Mouse (Mus musculus): ENCODE results near the gene Chd6. TPM values are rescaled to one million over a fixed set of nuclear protein-coding genes. Genes with fewer than 3 reads are reported as not detected.

Gene Chd6
- polyA plus RNA-seq, 1 experiment from 2014 or later = 31.2 TPM

GRCm38 (mm10) chr2:161012577-161013251 lies 96.2 kb downstream of the Chd6 start:
- no peak for ATAC-seq (replicated peaks; ENCODE audit: low FRiP score)

DNA sequence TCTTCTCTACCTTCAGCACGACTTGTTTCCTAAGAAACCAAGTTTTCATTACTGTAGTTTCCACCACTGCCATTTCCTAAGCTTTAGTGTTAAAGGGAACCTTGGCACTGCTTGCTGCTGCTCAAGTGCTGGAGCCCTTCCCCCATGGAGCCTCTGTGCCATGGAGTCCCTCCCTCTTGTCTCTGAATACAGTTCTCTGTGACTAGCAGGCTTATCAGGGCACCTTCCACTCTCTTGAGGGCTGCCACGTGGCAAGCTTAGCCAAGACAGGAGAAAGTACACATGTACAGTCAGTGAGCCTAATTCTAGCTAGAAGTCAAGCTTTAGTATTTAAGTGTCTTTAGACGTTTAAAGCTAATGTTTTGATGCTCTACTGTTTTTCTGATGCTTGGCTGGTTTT lies 104.5 kb downstream of the Chd6 start:
- no peaks in the 10 kb centered on the region for H3K9me3 ChIP-seq (replicated peaks)
- no peak for ATAC-seq (replicated peaks; ENCODE audit: low FRiP score)
- no peak overlapping the region for H3K4me2 ChIP-seq
- no peaks in the 10 kb centered on the region for H3K27me3 ChIP-seq
- no peaks in the 10 kb centered on the region for H3K4me1 ChIP-seq
- H3K27ac ChIP-seq = no peak overlapping the region
- no peak overlapping the region for H3K9ac ChIP-seq
- 85% methylated on average over 3 of the region's 3 CpGs for WGBS
- peaks cover 64% of the 10 kb centered on the region for H3K36me3 ChIP-seq
- H3K4me3 ChIP-seq (replicated peaks) = no peak overlapping the region

More at GRCm38 (mm10) chr2:161012577-161013251, 96.2 kb downstream of the Chd6 start:
- Histone ChIP-seq H3K27me3 (no peaks in the 10 kb centered on the region), H3K27ac (no peak overlapping the region), H3K4me1 (no peaks in the 10 kb centered on the region), H3K4me3 (replicated peaks) (no peak overlapping the region), H3K4me2 (no peak overlapping the region), H3K9me3 (replicated peaks) (no peaks in the 10 kb centered on the region), H3K36me3 (peaks cover 94% of the 10 kb centered on the region), H3K9ac (no peak overlapping the region)
- WGBS = 86% methylated on average over 16 of the region's 16 CpGs

DNA sequence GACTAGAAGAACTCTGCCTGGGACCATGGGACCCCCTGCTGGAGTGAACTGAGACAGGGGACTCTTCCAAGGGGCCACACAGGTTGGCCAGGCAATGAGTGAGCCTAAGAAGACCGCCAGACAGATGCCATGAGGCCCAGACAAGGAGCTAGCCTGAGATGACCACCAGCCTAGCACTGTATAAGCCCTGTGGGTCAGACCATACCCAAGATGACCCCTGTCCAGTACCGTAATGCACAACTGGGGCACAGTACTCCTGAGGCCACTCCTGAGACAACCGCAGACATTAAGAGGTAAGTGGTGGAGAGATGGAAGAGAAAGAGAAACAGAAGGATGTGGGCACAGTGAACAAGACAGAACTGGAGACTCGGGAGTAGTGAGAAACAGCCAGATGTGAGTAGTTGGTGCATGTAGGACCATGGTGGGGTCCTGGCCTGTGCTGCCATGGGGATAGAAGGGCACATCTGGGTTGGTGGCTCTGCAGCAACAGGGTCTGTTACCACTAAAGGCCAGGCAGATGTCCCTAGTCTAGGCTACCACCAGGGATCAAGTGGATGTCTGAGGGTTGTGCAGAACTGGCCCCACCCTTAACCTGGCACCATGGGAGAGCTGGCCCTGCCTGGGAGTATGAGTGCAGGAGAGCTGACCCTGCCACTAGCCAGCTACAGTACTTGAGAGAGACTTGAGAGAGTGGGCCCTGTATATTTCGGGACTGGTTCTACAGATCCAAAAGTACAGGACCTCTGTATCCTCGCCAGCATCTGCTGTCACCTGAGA lies 111.7 kb downstream of the Chd6 start:
- Histone ChIP-seq H3K9me3 (replicated peaks) (no peaks in the 10 kb centered on the region), H3K4me2 (no peak overlapping the region), H3K9ac (no peak overlapping the region), H3K4me1 (no peaks in the 10 kb centered on the region), H3K4me3 (replicated peaks) (no peak overlapping the region), H3K36me3 (peaks cover 42% of the 10 kb centered on the region), H3K27me3 (no peaks in the 10 kb centered on the region), H3K27ac (no peak overlapping the region)
- ATAC-seq (replicated peaks; ENCODE audit: low FRiP score) = no peak
- 91% methylated on average over 6 of the region's 6 CpGs for WGBS

DNA sequence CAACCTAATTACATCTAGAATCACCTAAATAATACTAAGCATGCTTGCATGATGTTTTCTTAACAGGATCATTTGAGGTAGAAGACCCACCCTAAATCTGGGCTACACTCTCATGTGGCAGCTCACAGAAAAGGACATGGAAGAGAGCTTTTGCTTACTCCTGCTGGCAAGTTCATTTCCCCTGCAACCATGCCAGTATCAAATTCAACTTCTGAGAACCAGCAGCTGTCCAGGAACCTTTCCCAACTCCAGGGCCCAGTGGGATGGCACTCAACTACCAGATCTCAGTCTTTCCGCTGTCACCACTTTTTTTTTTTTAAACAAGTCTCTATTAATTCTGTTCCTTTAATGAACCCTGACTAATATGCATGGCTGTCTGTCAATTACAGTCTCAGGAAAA lies 114.7 kb downstream of the Chd6 start:
- H3K4me3 ChIP-seq (replicated peaks) = no peak overlapping the region
- H3K9ac ChIP-seq = no peak overlapping the region
- H3K9me3 ChIP-seq (replicated peaks) = no peaks in the 10 kb centered on the region
- WGBS = 82% methylated on average over 1 of the region's 1 CpGs
- H3K27ac ChIP-seq = no peak overlapping the region
- ATAC-seq (replicated peaks; ENCODE audit: low FRiP score) = no peak
- no peaks in the 10 kb centered on the region for H3K4me1 ChIP-seq
- no peak overlapping the region for H3K4me2 ChIP-seq
- H3K36me3 ChIP-seq = peaks cover 58% of the 10 kb centered on the region
- H3K27me3 ChIP-seq = no peaks in the 10 kb centered on the region

DNA sequence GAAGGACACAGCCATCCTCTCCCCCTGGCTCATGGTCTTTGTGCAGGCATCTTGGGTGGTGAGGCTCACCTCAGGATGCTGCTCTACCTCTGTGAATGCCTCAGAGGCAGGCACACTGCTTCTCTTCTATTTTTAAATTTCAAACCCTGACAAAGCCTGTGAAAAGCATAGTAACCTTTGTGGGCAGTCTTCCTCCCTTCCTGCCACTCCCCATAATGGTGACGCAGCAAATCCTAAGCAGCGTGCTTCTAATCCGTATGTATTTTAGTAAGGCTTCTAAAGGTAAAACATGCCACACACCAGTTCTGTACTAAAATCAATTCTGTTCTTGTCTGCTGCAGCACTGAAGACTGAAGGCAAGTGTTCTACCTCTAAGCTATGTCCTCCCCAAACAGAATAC lies 116.4 kb downstream of the Chd6 start:
- Histone ChIP-seq H3K4me1 (no peaks in the 10 kb centered on the region), H3K36me3 (peaks cover 67% of the 10 kb centered on the region), H3K9ac (no peak overlapping the region), H3K27me3 (no peaks in the 10 kb centered on the region), H3K4me3 (replicated peaks) (no peak overlapping the region), H3K4me2 (no peak overlapping the region), H3K27ac (no peak overlapping the region), H3K9me3 (replicated peaks) (no peaks in the 10 kb centered on the region)
- 92% methylated on average over 3 of the region's 3 CpGs for WGBS
- ATAC-seq (replicated peaks; ENCODE audit: low FRiP score) = no peak

DNA sequence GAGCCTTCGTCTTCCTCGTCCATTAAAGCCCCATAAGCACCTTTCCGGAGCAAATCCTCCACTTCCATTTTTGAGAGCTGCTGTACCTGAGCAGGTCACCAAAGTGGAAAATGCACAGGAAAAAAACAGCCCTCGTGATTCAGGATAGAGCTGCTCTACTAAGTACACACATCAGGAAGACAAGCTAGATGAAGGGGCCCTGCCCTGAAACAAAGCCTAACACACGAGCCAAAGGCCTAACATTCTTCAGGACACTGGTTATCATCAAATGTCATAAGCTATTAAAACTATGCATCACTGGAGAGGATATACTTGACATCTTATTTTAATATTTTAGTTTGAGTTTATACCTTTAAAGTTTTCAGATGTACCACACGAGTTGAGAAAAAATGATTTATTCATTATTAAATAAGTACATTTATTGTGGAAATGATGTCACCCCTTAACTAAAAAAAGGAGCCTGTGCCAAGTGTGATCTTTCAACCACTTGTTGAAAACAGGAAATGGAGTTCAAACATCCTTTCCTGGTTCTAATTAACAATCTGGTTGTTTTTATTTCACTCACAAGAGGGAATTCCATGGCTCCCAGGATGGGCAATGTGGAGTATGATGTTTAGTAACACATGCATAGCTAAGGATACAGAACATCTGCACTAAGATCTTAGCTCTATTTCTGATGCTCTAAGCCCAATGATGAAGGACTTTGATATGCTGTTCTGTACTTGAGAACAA lies 118.4 kb downstream of the Chd6 start:
- Histone ChIP-seq H3K9ac (no peak overlapping the region), H3K4me3 (replicated peaks) (no peak overlapping the region), H3K9me3 (replicated peaks) (no peaks in the 10 kb centered on the region), H3K27ac (no peak overlapping the region), H3K27me3 (no peaks in the 10 kb centered on the region), H3K4me2 (no peak overlapping the region), H3K36me3 (peaks cover 68% of the 10 kb centered on the region), H3K4me1 (no peaks in the 10 kb centered on the region)
- 72% methylated on average over 6 of the region's 6 CpGs for WGBS
- ATAC-seq (replicated peaks; ENCODE audit: low FRiP score) = no peak

DNA sequence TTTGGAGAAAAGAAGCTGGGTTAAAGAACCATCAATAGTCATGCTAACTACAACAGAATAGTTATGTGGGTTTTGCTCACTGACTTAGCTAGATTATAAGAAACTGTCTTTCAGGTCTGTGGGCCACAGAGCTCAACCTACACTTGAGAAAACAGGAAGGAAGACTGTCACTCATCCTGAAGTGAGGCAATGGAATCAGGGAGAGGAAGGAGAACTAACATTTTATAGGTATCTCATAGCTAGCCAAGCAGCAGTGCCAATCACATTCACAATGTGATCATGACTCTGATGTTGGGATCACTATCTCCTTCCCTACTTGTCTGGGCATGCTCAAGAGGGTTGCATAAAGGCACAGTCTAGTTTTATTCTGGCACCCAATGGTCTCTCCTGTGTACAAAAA lies 121.4 kb downstream of the Chd6 start:
- no peak overlapping the region for H3K27ac ChIP-seq
- no peaks in the 10 kb centered on the region for H3K4me1 ChIP-seq
- no peak overlapping the region for H3K4me2 ChIP-seq
- no peak overlapping the region for H3K9ac ChIP-seq
- ATAC-seq (replicated peaks; ENCODE audit: low FRiP score) = no peak
- H3K36me3 ChIP-seq = peaks cover 89% of the 10 kb centered on the region
- H3K4me3 ChIP-seq (replicated peaks) = no peak overlapping the region
- H3K27me3 ChIP-seq = no peaks in the 10 kb centered on the region
- H3K9me3 ChIP-seq (replicated peaks) = no peaks in the 10 kb centered on the region

DNA sequence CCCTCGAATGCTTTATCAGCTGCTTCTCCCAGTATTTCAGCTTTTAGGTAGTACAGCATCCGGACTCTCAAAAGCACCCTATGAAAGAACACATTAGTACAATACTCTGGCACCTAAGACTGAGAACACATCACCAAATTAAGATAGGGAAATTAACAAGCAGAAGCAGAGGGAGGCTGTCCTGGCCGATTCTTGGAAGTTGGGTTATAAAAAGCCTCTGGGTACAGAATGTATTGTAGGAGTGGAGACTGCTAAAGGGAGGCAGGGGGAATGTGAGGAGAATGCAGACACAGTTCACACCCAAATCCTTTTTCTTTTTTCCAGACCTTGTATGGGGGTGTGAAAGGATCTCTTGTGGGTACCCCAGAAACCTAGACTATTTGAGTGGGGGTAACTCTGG lies 126.2 kb downstream of the Chd6 start:
- Histone ChIP-seq H3K4me1 (no peaks in the 10 kb centered on the region), H3K9me3 (replicated peaks) (no peaks in the 10 kb centered on the region), H3K36me3 (peaks cover 89% of the 10 kb centered on the region), H3K27ac (no peak overlapping the region), H3K4me2 (no peak overlapping the region), H3K4me3 (replicated peaks) (no peak overlapping the region), H3K9ac (no peak overlapping the region), H3K27me3 (no peaks in the 10 kb centered on the region)
- no peak for ATAC-seq (replicated peaks; ENCODE audit: low FRiP score)
- WGBS = 78% methylated on average over 3 of the region's 3 CpGs

- WGBS = 91% methylated on average over 6 of the region's 6 CpGs
- H3K4me3 ChIP-seq (replicated peaks) = no peak overlapping the region
- H3K4me1 ChIP-seq = no peaks in the 10 kb centered on the region
- peaks cover 89% of the 10 kb centered on the region for H3K36me3 ChIP-seq
- H3K9ac ChIP-seq = no peak overlapping the region
- no peaks in the 10 kb centered on the region for H3K9me3 ChIP-seq (replicated peaks)
- H3K27ac ChIP-seq = no peak overlapping the region
- no peaks in the 10 kb centered on the region for H3K27me3 ChIP-seq
- no peak for ATAC-seq (replicated peaks; ENCODE audit: low FRiP score)
- H3K4me2 ChIP-seq = no peak overlapping the region
These were observed 127.1 kb downstream of the Chd6 start for GRCm38 (mm10) chr2:160981791-160982190.

- no peak overlapping the region for H3K4me3 ChIP-seq (replicated peaks)
- ATAC-seq (replicated peaks; ENCODE audit: low FRiP score) = no peak
- peaks cover 96% of the 10 kb centered on the region for H3K36me3 ChIP-seq
- WGBS = 92% methylated on average over 1 of the region's 1 CpGs
- H3K4me1 ChIP-seq = no peaks in the 10 kb centered on the region
- no peak overlapping the region for H3K9ac ChIP-seq
- no peak overlapping the region for H3K4me2 ChIP-seq
- no peak overlapping the region for H3K27ac ChIP-seq
- H3K9me3 ChIP-seq (replicated peaks) = no peaks in the 10 kb centered on the region
- H3K27me3 ChIP-seq = no peaks in the 10 kb centered on the region
These were observed 130.2 kb downstream of the Chd6 start for GRCm38 (mm10) chr2:160978651-160979050.

- Histone ChIP-seq H3K9me3 (replicated peaks) (no peaks in the 10 kb centered on the region), H3K27ac (no peak overlapping the region), H3K4me1 (no peaks in the 10 kb centered on the region), H3K27me3 (no peaks in the 10 kb centered on the region), H3K9ac (no peak overlapping the region), H3K36me3 (peaks cover 96% of the 10 kb centered on the region), H3K4me3 (replicated peaks) (no peak overlapping the region), H3K4me2 (no peak overlapping the region)
- WGBS = 75% methylated on average over 1 of the region's 1 CpGs
- ATAC-seq (replicated peaks; ENCODE audit: low FRiP score) = no peak
These were observed 131.6 kb downstream of the Chd6 start for GRCm38 (mm10) chr2:160977248-160977647.

- Histone ChIP-seq H3K4me2 (no peak overlapping the region), H3K4me3 (replicated peaks) (no peak overlapping the region), H3K9ac (no peak overlapping the region), H3K9me3 (replicated peaks) (no peaks in the 10 kb centered on the region), H3K4me1 (no peaks in the 10 kb centered on the region), H3K27me3 (no peaks in the 10 kb centered on the region), H3K36me3 (peaks cover 96% of the 10 kb centered on the region), H3K27ac (no peak overlapping the region)
- 83% methylated on average over 5 of the region's 5 CpGs for WGBS
- ATAC-seq (replicated peaks; ENCODE audit: low FRiP score) = no peak
These were observed 135.1 kb downstream of the Chd6 start for GRCm38 (mm10) chr2:160973648-160974215.
